Mouse (Mus musculus): ENCODE measurements around the gene Fbxl17.

- TF ChIP-seq CTCF (IDR thresholded peaks at IDR 0.05; ENCODE audit: control insufficient read depth, insufficient read depth, insufficient replicate concordance, low read depth, low read length) = no peak
- no peak for TF ChIP-seq POLR2A (IDR thresholded peaks at IDR 0.05; ENCODE audit: control insufficient read depth, low read depth, low read length)
Measured at GRCm38 (mm10) chr17:63114399-63115085, 385.3 kb downstream of the Fbxl17 start.
